Mouse (Mus musculus): ENCODE results near the gene Arhgap5.

DNA sequence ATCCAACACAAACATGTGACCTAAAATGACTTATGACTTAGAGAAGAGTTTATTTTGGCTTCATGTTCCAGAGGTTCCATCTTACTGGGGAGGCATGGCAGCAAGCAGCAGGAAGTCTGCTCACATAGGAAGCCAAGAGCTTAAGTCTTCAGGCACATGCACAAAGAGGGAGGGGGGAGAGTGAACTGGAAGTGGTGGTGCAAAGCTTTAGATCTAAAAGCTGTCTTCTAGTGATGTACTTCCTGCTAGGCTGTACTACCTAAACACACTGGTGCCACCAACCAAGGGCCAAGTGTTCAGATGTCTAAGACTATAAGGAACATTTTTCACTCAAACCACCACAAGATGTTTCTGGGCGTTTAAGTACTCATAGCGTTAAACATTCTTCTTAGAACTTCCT is 48.3 kb downstream of the Arhgap5 start:
- no peak for TF ChIP-seq CTCF (conservative IDR thresholded peaks at IDR 0.05; ENCODE audit: insufficient read depth, insufficient read length, low read depth, low read length)
- TF ChIP-seq POLR2A (IDR thresholded peaks at IDR 0.05; ENCODE audit: low read depth, low read length): no peak

Data from kidney, adult 2 months (tissue).